Mouse (Mus musculus): ENCODE measurements around the gene Casp8. TPM values are rescaled to one million over a fixed set of nuclear protein-coding genes. Genes with fewer than 3 reads are reported as not detected.
"Not testable (repeated sequence)": the region's sequence is repeated elsewhere in the genome, so short reads cannot be mapped to it uniquely, and the experiment has no call there.

The Casp8 gene
- polyA plus RNA-seq (2012; fragmentation: generic; extraction: Trizol) = 11.8 TPM
- long read RNA-seq, experiment 1, transcript Casp8-201 (9 exons, 2,585 nt) = major isoform, 25 of 30 reads
- long read RNA-seq, experiment 1, partial matches to known transcripts = 3 of 30 reads
- long read RNA-seq, experiment 1, other reads (novel, unspliced or antisense) = 2 of 30 reads
- long read RNA-seq, experiment 2, transcript Casp8-201 (9 exons, 2,585 nt) = major isoform, 137 of 147 reads
- long read RNA-seq, experiment 2, partial matches to known transcripts = 0 of 147 reads
- long read RNA-seq, experiment 2, other reads (novel, unspliced or antisense) = 8 of 147 reads

GRCm38 (mm10) chr1:58795291-58796058 lies at the start of gene Casp8:
Casp8 (plus strand) TSS chr1:58795374.
- TF ChIP-seq CTCF (IDR thresholded peaks at IDR 0.05; ENCODE audit: control insufficient read depth, insufficient read depth, insufficient read length) = no peak
- TF ChIP-seq MAX (IDR thresholded peaks at IDR 0.05) = peak; percentile 14
- no peak for TF ChIP-seq USF1 (IDR thresholded peaks at IDR 0.05; ENCODE audit: low read depth)
- no peak for TF ChIP-seq FOSL1 (IDR thresholded peaks at IDR 0.05; ENCODE audit: insufficient read depth, low read length, poor library complexity, severe bottlenecking)
- TF ChIP-seq MYOG (IDR thresholded peaks at IDR 0.05; ENCODE audit: control insufficient read depth, extremely low read depth, insufficient read length) = no peak
- peak within 1 kb of the TSS; percentile 100 for H3ac ChIP-seq (ENCODE audit: control insufficient read depth, insufficient read length, low read depth)
- H3K79me3 ChIP-seq (ENCODE audit: low read depth) = peaks cover 28% of the 10 kb centered on the region
- H3K79me2 ChIP-seq (ENCODE audit: control insufficient read depth, insufficient read depth) = peaks cover 49% of the 10 kb centered on the region
- H3K27me3 ChIP-seq (ENCODE audit: control insufficient read depth, insufficient read depth, insufficient read length) = no peaks in the 10 kb centered on the region
- H3K36me3 ChIP-seq (ENCODE audit: control insufficient read depth, insufficient read depth) = peaks cover 15% of the 10 kb centered on the region
- H3K4me3 ChIP-seq (ENCODE audit: insufficient read depth, poor library complexity, severe bottlenecking) = peak within 1 kb of the TSS; percentile 72

DNA sequence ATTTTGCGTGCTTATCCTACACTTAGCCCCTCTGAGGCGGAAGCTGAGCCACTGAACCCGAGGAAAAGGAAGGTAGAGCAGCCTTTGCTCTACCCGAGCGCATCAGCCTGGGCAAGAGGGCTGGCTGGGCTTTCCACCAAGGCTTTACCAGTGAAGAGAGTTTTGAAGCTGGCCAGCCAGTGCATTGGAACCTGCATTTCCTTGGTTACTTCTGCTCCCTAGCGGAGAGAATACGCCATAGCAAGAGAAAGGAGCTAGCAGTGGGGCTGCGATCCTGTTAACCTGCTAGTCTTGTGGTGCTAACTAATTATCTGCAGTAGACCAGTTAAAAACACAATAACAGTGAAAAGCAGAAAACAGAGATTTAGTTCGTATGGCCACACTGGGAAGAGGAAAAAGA lies 48.3 kb upstream of the Casp8 start:
- Histone ChIP-seq H3K79me2 (ENCODE audit: control insufficient read depth, insufficient read depth) (peaks cover 45% of the 10 kb centered on the region), H3ac (ENCODE audit: control insufficient read depth, insufficient read length, low read depth) (no peak overlapping the region), H3K36me3 (ENCODE audit: control insufficient read depth, insufficient read depth) (peaks cover 68% of the 10 kb centered on the region), H3K4me3 (ENCODE audit: insufficient read depth, poor library complexity, severe bottlenecking) (no peak overlapping the region), H3K79me3 (ENCODE audit: low read depth) (peaks cover 6% of the 10 kb centered on the region), H3K27me3 (ENCODE audit: control insufficient read depth, insufficient read depth, insufficient read length) (no peaks in the 10 kb centered on the region)
- no peak for TF ChIP-seq USF1 (IDR thresholded peaks at IDR 0.05; ENCODE audit: low read depth)
- TF ChIP-seq MAX (IDR thresholded peaks at IDR 0.05) = no peak
- TF ChIP-seq CTCF (IDR thresholded peaks at IDR 0.05; ENCODE audit: control insufficient read depth, insufficient read depth, insufficient read length) = peak; percentile 24

- no peaks in the 10 kb centered on the region for H3K79me3 ChIP-seq (ENCODE audit: low read depth)
- H3K4me3 ChIP-seq (ENCODE audit: insufficient read depth, poor library complexity, severe bottlenecking) = no peak overlapping the region
- H3ac ChIP-seq (ENCODE audit: control insufficient read depth, insufficient read length, low read depth) = no peak overlapping the region
- TF ChIP-seq MAX (IDR thresholded peaks at IDR 0.05) = no peak
- TF ChIP-seq CTCF (IDR thresholded peaks at IDR 0.05; ENCODE audit: control insufficient read depth, insufficient read depth, insufficient read length) = no peak
- no peak for TF ChIP-seq FOSL1 (IDR thresholded peaks at IDR 0.05; ENCODE audit: insufficient read depth, low read length, poor library complexity, severe bottlenecking)
- no peak for TF ChIP-seq USF1 (IDR thresholded peaks at IDR 0.05; ENCODE audit: low read depth)
- TF ChIP-seq CEBPB (IDR thresholded peaks at IDR 0.05; ENCODE audit: low read depth) = no peak
- TF ChIP-seq MYOD1 (IDR thresholded peaks at IDR 0.05; ENCODE audit: control insufficient read depth, insufficient read length, low read depth) = no peak
- no peak for TF ChIP-seq MYOG (IDR thresholded peaks at IDR 0.05; ENCODE audit: control insufficient read depth, extremely low read depth, insufficient read length)
- no peaks in the 10 kb centered on the region for H3K27me3 ChIP-seq (ENCODE audit: control insufficient read depth, insufficient read depth, insufficient read length)
- H3K36me3 ChIP-seq (ENCODE audit: control insufficient read depth, insufficient read depth) = peaks cover 38% of the 10 kb centered on the region
- H3K79me2 ChIP-seq (ENCODE audit: control insufficient read depth, insufficient read depth) = no peaks in the 10 kb centered on the region
Measured at GRCm38 (mm10) chr1:58759451-58759850, 35.7 kb upstream of the Casp8 start.

DNA sequence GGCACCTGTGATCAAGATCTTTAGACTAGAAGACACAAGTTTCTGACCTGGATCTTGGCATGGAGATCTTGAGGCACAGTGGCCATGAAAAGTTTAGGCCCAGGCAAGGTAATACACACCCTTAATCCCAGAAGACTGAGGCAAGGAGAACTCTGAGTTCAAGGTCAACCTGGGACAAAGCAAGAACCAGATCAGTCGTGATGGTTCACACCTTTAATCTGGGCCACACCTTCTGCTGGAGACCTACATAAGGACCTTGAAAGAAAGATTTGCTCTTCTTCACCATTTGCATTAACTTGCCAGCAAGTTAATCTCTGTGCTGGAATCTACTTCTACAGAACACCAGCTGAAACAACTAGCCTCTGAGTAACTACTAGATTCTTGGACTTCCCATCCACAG lies 34.6 kb upstream of the Casp8 start:
- Histone ChIP-seq H3K4me3 (ENCODE audit: insufficient read depth, poor library complexity, severe bottlenecking) (no peak overlapping the region), H3K79me3 (ENCODE audit: low read depth) (no peaks in the 10 kb centered on the region), H3K36me3 (ENCODE audit: control insufficient read depth, insufficient read depth) (peaks cover 27% of the 10 kb centered on the region), H3K79me2 (ENCODE audit: control insufficient read depth, insufficient read depth) (no peaks in the 10 kb centered on the region), H3K27me3 (ENCODE audit: control insufficient read depth, insufficient read depth, insufficient read length) (no peaks in the 10 kb centered on the region), H3ac (ENCODE audit: control insufficient read depth, insufficient read length, low read depth) (no peak overlapping the region)
- no peak for TF ChIP-seq CEBPB (IDR thresholded peaks at IDR 0.05; ENCODE audit: low read depth)
- no peak for TF ChIP-seq FOSL1 (IDR thresholded peaks at IDR 0.05; ENCODE audit: insufficient read depth, low read length, poor library complexity, severe bottlenecking)
- TF ChIP-seq MYOD1 (IDR thresholded peaks at IDR 0.05; ENCODE audit: control insufficient read depth, insufficient read length, low read depth) = no peak
- TF ChIP-seq MAX (IDR thresholded peaks at IDR 0.05) = no peak
- TF ChIP-seq USF1 (IDR thresholded peaks at IDR 0.05; ENCODE audit: low read depth) = no peak
- TF ChIP-seq CTCF (IDR thresholded peaks at IDR 0.05; ENCODE audit: control insufficient read depth, insufficient read depth, insufficient read length) = no peak
- TF ChIP-seq MYOG (IDR thresholded peaks at IDR 0.05; ENCODE audit: control insufficient read depth, extremely low read depth, insufficient read length) = no peak

- not testable (repeated sequence) for H3K79me2 ChIP-seq (ENCODE audit: control insufficient read depth, insufficient read depth); H3K4me3 ChIP-seq (ENCODE audit: insufficient read depth, poor library complexity, severe bottlenecking); H3K79me3 ChIP-seq (ENCODE audit: low read depth); H3K27me3 ChIP-seq (ENCODE audit: control insufficient read depth, insufficient read depth, insufficient read length); H3ac ChIP-seq (ENCODE audit: control insufficient read depth, insufficient read length, low read depth)
- peak; percentile 7 for TF ChIP-seq FOSL1 (IDR thresholded peaks at IDR 0.05; ENCODE audit: insufficient read depth, low read length, poor library complexity, severe bottlenecking)
- peak; percentile 20 for TF ChIP-seq MAX (IDR thresholded peaks at IDR 0.05)
- peak; percentile 37 for TF ChIP-seq MYOD1 (IDR thresholded peaks at IDR 0.05; ENCODE audit: control insufficient read depth, insufficient read length, low read depth)
- peak; percentile 43 for TF ChIP-seq USF1 (IDR thresholded peaks at IDR 0.05; ENCODE audit: low read depth)
- peaks cover 22% of the 10 kb centered on the region for H3K36me3 ChIP-seq (ENCODE audit: control insufficient read depth, insufficient read depth)
Measured at GRCm38 (mm10) chr1:58761391-58762275, 33.5 kb upstream of the Casp8 start.

Measured in C2C12 (cell line).